Mouse (Mus musculus): ENCODE measurements around the gene Rasgrp2. TPM values are rescaled to one million over a fixed set of nuclear protein-coding genes. Genes with fewer than 3 reads are reported as not detected.

Rasgrp2 gene
- polyA plus RNA-seq, 1 experiment from 2014 or later: 24.5 TPM

Other genes starting within 250 kb of the Rasgrp2 start
- gene Majin, start 215.0 kb upstream of the Rasgrp2 start, polyA plus RNA-seq (2016; fragmentation: Nextera tagmentation; extraction: Ambion mirVana): not detected in 2 replicates
- gene Gpha2, start 173.0 kb upstream of the Rasgrp2 start, polyA plus RNA-seq (2016; fragmentation: Nextera tagmentation; extraction: Ambion mirVana): 2.3 and 3.1 TPM in 2 replicates
- gene Ppp2r5b, start 163.5 kb upstream of the Rasgrp2 start, polyA plus RNA-seq (2016; fragmentation: Nextera tagmentation; extraction: Ambion mirVana): 34.5 and 40.1 TPM in 2 replicates
- 11.7 and 12.0 TPM in 2 replicates for gene Atg2a, start 157.7 kb upstream of the Rasgrp2 start, polyA plus RNA-seq (2016; fragmentation: Nextera tagmentation; extraction: Ambion mirVana)
- 76.6 and 77.6 TPM in 2 replicates for gene Ehd1, start 122.6 kb upstream of the Rasgrp2 start, polyA plus RNA-seq (2016; fragmentation: Nextera tagmentation; extraction: Ambion mirVana)
- gene Cdc42bpg, start 92.9 kb upstream of the Rasgrp2 start, polyA plus RNA-seq (2016; fragmentation: Nextera tagmentation; extraction: Ambion mirVana): 0.65 and 0.95 TPM in 2 replicates
- 107 and 111 TPM in 2 replicates for gene Men1, start 64.4 kb upstream of the Rasgrp2 start, polyA plus RNA-seq (2016; fragmentation: Nextera tagmentation; extraction: Ambion mirVana)
- gene Map4k2, start 58.2 kb upstream of the Rasgrp2 start, polyA plus RNA-seq (2016; fragmentation: Nextera tagmentation; extraction: Ambion mirVana): 15.6 and 16.8 TPM in 2 replicates
- gene Sf1, start 35.6 kb upstream of the Rasgrp2 start, polyA plus RNA-seq (2016; fragmentation: Nextera tagmentation; extraction: Ambion mirVana): 158 and 159 TPM in 2 replicates
- gene Pygm, start 14.9 kb upstream of the Rasgrp2 start, polyA plus RNA-seq (2016; fragmentation: Nextera tagmentation; extraction: Ambion mirVana): 3.5 and 6.0 TPM in 2 replicates
- 2.8 and 4.9 TPM in 2 replicates for gene Nrxn2, start 19.4 kb downstream of the Rasgrp2 start, polyA plus RNA-seq (2016; fragmentation: Nextera tagmentation; extraction: Ambion mirVana)
- gene Slc22a12, start 143.7 kb downstream of the Rasgrp2 start, polyA plus RNA-seq (2016; fragmentation: Nextera tagmentation; extraction: Ambion mirVana): not detected in 2 replicates